Mouse (Mus musculus): Measurements from ENCODE around the gene Crlf3.

DNA sequence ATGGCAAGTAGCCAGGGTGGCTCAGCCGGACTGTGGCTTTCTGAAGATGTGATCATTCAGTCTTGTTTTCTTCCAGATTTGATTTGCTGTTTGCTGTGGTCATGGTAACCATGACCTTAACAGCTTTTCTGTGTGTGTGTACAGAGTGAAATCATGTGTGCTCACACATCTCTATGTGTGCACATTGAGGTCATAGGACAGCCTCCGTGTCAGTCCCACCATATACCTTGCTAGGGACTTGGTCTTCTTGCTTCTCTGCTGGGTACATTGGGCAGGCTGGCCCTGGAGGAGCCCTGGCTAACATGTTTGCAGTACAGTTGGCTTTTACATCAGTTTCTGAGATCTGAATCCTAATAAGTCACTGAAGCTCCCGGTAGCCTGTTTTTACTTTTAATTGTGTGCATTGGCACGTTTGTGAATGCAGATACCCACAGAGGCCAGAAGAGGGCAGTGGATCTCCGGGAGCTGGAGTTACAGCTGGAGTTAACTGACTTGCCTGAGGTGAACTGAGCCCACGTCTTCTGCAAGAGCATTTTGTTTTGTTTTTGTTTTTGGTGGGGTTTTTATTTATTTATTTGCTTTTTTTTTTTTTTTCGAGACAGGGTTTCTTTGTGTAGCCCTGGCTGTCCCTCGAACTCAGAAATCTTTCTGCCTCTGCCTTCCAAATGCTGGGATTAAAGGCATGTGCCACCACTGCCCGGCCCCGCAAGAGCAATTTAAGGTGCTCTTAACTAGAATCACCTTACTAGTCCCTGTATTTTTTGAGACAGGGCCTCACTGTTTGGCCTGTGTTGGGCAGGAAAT is 38.0 kb downstream of the Crlf3 start:
- no peak for TF ChIP-seq POLR2A (IDR thresholded peaks at IDR 0.05; ENCODE audit: low read depth, low read length)
- peak; percentile 76; the same call in 1 of the 2 replicates for TF ChIP-seq CTCF (IDR thresholded peaks at IDR 0.05; ENCODE audit: extremely low read depth, insufficient read depth, insufficient read length, insufficient replicate concordance)
